Mouse (Mus musculus): ENCODE data around the gene S100a16. TPM values are rescaled to one million over a fixed set of nuclear protein-coding genes. Genes with fewer than 3 reads are reported as not detected.
A peak's percentile ranks its signal among the peaks of the same experiment; 100 is the strongest.

The S100a16 gene
- total RNA-seq (2015) = 1.0 TPM in 1 of 2 replicates, not detected in the other
- total RNA-seq (2017) = not detected in 2 replicates

DNA sequence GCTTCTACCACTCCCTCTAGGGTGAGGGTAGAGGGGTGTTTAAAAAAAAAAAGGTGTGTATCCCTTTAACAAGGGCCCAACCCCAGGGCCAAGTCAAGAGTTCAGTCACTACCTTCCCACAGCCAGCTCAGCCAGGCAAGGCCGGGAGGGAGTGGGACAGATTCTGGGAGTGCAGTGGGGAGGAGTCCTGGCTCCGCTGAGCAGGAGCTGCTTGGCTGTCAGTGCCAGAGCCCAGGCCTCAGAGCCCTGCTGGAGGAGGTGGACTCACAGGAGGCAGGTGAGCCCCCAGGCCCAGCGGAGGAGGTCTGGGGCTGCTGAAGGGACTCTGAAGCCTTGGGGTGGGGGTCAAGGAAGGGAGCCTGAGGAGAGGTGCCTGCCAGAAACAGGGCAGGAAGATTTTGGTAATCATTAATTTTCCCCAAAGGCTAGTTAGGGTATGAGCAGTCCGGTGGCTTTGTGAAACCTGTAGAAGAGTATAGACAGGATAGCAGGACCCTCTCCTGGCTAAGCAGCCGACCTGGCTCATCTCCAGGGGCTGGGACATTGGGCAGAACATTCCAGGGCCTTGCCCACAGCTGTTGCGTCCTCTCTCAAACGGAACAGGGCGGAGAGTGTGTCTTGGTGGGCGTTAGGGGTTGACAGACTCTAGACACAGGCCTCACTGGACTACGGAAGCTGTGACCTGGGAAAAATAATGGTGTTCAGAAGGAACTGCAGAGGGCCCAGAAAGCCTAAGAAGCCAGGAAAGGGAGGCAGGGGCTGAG, at the start of gene S100a16:
Gene S100a16, plus strand, starts transcription at position 114 of the 764 bp plus-strand sequence.
- ATAC-seq (replicated peaks; ENCODE audit: poor library complexity) = no peak

DNA sequence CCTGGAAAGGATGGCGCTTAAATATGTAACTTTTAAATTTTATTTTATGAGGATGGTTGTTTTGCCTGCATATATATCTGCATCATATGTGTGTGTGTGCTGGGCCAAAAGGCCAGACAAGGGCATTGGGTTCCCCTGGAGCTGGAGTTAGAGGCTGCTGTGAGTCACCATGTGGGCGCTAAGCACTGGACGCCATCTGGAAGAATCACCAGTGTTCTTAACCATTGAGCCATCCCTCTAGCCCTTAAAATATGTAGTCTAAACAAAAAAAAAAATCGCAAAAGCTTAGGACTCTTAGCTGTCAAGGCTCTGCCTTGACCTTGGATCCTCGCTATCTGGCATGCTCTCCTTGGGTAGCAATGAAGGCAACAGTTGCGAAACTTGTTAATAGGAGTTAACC, 48.5 kb upstream of the S100a16 start:
- ATAC-seq (replicated peaks; ENCODE audit: poor library complexity) = no peak

DNA sequence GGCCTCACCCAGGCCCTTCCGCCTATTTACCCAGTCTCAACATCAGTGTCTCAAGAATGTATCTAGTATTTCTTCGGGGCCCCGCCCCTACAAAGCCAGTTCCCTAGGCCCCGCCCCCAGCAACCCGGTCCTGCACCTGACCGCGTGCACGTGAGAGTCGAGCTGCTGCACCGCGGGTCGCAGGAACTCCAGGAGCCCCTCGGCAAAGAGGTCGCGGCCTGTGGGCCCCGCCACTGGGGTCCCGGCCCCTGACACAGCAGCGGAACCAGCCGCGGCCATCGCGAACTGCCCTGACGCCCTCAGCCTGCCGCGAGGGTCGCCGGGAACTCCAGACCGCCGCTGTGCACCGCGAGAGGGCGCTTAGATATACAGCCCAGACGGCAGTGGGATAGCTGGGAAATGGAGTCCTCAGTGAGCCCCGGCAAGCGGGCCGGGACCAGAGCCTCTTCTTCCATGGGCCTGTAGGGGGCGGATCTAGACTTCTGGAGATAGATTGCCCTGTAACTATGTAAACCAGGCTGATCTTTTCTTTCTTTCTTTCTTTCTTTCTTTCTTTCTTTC, 46.3 kb upstream of the S100a16 start, which contains the start of gene Snapin:
Gene Snapin, minus strand, starts transcription at position 338 of the 561 bp plus-strand sequence.
- peak; percentile 98 for ATAC-seq (replicated peaks; ENCODE audit: poor library complexity)

DNA sequence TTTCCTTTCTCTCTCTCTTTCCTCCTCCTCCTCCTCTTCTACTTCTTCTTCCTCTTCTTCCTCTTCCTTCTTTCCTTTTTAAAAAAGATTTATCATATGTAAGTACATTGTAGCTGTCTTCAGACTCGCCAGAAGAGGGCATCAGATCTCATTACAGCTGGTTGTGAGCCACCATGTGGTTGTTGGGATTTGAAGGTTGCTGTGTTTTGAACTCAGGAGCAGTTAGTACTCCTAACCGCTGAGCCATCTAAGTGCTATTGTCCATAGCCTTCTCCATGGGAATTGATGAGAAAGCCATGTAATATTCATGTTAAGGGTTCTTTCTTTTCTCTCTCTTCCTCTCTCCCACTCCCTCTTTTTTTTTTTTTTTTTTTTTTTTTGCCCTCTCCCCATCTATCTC, 45.7 kb upstream of the S100a16 start:
- peak; percentile 21; the same call in 1 of the 2 replicates for ATAC-seq (replicated peaks; ENCODE audit: poor library complexity)

DNA sequence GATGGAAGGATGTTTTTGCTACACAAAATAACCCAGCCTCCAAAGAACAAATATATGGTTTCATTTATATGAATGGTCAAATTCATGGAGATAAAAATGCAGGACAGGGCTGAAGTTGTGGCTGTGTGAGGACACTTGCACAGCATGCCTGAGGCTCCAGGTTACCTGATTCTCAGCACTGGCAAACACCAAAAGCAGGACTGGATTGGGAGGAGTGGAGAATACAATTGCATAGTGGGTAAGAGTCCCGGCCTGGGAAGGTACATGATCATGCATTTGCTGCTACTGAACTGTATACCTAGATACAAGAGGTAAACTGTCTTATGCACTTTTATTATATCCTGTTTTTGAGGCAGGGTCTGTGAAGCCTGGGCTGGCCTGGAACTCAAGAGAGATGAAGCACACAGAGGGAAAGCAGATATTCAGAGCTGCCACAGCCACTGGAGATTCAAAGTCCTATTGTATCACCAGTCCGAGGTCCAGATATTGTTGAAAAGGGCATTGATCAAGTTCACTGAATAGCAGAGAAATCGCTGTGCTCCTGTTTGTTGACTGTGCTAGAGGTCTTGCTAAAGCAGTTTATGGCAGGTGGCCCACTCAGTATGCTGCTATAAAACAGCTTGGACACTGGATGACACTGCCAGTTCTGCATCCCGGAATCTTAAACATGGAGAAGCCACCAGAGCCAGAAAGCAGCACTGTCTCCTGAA, 43.1 kb upstream of the S100a16 start:
- ATAC-seq (replicated peaks; ENCODE audit: poor library complexity) = no peak

DNA sequence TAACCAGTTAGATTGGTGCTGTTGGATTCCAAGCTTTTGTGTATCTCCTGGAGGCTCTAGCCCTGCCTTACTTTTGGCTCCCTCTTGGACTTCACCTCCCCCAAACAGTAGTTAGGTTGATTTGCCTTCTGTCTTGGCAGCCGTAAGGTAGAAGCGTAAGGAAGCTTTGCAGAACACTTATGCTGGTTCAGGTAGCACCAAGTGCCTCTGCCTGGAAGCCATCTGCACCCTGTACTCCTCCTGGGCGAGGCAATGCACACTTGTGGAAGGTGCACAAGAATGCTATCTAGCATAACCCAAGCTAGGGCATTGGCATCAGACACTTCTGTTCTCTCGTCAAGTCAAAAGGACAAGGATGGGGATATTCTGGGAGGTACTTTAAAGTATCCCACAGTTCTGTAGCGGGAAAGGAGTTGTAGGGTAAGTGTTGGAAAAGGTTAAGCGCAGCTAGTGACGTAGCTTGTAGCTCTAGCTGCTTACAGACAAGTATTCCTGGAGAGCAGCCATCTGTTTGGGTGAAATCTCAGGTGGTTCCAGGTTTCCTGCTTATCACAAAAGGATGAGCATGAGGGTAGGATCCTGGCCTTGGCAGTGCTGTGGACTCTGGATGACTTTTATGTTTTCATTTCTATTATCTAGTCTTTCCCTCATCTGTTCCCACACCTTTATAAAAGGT, 41.1 kb upstream of the S100a16 start:
- ATAC-seq (replicated peaks; ENCODE audit: poor library complexity) = no peak

DNA sequence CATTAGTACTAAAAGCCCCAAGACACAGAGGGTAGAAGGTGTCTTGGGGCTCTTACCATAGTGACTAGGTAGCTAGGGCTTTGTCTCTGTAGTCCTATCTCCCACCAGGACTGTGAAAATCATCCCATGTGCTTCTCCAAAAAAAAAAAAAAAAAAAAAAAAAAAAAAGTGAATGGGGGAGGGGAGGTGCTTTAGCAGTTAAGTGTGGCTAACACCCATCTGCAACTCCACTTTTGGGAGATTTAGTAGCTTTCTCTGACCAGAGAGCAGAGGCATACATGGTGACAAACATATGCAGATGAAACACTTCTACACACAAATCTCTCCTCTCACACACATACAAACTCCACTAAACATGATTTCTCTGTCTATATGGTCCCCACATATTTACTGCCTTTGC, 39.5 kb upstream of the S100a16 start:
- ATAC-seq (replicated peaks; ENCODE audit: poor library complexity) = no peak

DNA sequence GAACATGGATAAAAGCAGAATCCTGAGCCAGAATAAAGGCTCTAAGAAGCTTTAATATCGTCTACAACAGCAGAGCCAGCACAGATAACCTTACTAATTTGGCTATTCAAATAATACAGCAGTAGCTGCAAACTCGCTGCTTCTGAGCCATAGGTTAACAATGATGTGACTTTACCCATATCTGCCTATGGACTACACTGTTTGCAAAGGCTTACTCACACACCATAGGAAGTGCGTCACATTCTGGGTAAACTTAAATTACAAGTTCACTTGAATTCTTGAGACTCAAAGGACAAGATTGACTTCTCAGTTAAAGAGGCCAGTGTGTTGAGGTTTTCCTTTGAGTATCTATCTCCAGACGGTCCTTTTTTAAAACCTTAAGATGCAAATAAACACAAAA, 33.6 kb upstream of the S100a16 start:
- ATAC-seq (replicated peaks; ENCODE audit: poor library complexity) = no peak

DNA sequence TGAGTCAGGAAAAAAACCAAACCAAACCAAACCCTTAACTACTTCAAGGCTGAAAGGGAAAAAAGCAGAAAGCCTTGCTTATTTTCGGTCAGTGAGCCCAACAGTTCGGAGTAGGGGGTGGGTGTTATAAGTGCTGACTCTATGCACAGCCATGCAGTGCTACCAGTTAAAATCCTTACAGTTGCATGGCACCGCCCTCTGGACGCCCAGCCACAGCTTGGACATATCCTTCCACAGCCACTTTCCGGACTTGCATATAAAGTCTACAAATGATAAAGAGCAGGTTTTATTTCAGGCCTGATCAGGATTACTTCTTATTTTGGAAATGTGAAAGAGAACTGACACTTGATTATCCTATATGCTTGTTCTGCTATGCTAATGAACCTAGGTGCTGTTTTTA, 31.8 kb upstream of the S100a16 start:
- ATAC-seq (replicated peaks; ENCODE audit: poor library complexity) = no peak

DNA sequence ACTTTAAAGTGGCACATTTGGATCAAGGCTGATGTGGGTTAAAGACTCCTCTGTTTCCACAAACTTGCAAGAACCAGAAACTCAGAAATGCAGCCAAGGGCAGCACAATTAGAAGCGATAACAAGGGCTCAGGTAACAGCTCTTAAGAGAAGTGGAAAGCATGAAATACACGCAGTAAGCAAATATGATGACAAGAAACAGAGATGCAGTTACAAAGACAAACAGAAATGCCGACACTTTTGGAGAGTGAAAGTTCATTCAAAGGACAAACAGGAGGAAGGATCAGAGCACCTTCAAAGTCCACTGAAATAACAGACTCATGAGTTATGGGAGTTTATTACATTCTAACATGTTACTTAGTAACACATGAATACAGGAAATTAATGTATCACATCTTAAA, 30.7 kb upstream of the S100a16 start:
- no peak for ATAC-seq (replicated peaks; ENCODE audit: poor library complexity)

DNA sequence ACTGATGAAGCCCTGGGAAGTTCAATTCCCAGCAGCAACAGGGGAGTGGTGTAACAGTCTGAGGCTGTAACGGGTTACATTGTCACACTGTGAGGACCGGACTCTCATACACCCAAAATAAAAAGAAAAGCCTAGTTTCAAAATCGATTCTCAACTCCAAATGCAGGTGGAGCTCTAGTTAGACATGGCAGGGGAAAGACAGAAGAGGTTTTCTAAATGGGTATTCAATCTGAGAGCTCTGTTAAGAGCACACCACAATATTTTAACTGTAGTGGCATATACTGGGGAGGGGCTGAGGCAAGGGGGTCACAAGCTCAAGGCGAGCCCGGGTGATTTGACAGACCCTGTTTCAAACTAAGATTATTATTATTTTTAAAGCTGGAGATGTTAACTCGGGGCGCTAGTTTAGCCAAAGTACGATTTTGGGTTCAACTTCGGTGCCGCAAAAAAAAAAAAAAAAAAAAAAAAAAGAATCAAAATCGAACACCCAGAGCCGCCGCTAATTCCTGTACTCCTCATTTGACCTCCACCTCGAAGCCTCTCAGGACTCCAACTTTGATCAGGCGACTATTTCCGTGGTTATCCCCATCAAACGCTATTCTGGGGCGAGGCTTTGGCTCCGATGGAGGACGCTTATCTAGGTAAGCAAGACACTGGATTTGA, 28.6 kb upstream of the S100a16 start:
- no peak for ATAC-seq (replicated peaks; ENCODE audit: poor library complexity)

DNA sequence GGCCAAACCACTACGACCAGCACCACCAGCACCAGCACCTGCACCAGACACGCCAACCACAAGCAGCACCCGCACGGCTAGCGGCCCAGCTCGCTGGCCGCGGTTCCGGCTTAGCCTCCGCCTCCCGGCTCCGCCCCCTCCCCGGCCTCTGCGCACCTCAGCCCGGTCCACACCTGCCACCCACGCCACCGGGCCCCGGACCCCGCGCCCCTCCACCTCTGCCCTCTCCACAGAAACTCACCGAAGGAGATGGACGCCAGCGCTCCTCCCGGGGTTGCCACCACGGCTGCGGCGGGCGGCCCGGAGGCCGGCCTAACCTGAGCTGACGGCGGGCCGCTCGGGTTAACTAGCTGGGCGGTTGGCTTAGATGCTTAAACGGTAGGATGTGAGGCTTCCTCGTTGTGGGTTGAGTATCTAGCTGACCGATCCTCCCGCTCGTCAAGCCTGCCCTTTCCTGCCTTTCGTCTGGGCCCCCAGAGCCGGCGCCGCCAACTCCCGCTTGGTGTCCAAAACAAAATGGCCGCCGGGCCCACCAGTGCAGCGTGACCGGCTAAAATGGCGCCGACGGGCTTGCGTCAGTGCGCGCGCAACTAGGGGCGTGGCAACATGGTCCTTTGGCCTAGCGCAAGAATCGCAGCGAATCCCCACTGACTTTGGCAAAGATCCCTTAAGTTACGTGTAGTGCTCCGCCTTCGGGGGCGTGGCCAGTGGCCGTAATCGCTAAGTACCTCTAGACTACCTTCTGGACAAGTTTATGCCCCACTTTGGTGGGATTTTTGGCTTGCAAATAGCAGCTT, 27.9 kb upstream of the S100a16 start, which contains the start of gene Chtop:
Gene Chtop, minus strand, starts transcription at position 549 of the 797 bp plus-strand sequence.
- peak; percentile 80 for ATAC-seq (replicated peaks; ENCODE audit: poor library complexity)

DNA sequence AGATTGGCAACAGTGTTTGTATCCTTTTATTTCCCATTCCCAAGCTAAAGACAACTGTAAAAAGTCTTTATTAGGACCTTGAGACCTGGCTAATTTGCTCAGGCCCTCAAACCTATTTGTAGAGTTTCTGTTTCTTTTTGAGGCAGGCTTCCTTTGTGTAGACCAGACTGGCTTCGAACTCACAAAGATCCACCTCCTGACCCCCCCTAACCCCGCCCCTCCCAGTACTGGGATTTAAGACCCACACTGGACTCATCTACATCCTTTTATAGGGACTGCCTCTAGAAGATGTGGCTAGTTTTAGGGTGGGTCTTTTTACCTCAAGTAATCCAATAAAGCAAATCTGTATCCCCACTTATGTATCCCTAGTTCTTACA, 27.3 kb upstream of the S100a16 start:
- no peak for ATAC-seq (replicated peaks; ENCODE audit: poor library complexity)

DNA sequence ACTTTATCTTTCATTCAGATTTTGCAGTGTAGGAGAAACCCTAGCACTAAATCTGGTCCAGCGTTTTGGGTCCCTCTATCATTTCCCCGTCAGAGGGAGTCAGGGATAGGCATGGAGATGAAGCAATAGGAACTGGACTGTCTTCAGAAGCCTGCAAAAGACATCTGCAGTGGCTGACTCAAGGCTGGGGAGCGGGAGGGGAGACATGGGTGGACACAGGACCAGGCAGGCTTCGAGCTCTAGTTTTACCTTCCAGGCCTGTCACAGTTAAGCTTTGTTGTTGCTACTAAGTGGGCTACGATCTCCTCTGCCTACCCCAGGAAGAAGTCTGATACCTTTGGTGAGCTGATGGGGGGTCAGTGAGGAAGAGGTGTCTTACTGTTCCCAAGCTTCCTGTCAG, 24.8 kb upstream of the S100a16 start:
- ATAC-seq (replicated peaks; ENCODE audit: poor library complexity) = no peak

DNA sequence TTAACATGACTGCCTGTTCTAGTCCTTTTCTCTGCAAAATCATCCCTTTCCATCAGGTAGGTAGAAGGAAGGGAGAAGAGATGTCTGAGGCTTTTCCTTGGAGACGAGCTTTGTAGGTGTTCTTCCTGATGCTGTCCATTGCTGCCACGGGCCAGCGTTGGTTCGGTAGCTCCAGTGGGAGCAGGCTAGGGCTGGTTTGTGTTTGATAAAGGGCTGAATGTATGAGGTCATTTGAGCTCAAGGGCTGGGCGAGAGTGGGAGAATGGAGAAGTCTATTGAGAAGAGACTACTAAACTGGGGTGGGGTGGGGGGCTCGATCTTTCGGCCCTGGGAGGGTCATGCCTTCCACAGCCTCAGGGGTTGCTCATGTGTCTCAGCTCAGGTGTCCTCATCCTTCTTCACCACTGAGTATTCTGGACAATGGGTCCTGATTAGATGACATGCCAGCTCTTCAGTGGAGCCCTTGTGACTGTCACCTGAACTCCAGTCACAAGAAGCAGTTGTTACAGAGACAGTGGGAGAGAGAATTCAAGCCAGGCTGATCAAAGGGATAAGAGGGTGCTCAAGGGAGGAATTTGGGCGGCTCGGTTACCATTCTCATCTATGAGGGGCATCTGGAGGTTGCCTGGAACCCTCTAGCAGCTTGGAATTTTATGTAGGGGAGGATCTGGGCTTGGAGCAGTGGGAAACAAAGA, 24.0 kb upstream of the S100a16 start:
- no peak for ATAC-seq (replicated peaks; ENCODE audit: poor library complexity)

DNA sequence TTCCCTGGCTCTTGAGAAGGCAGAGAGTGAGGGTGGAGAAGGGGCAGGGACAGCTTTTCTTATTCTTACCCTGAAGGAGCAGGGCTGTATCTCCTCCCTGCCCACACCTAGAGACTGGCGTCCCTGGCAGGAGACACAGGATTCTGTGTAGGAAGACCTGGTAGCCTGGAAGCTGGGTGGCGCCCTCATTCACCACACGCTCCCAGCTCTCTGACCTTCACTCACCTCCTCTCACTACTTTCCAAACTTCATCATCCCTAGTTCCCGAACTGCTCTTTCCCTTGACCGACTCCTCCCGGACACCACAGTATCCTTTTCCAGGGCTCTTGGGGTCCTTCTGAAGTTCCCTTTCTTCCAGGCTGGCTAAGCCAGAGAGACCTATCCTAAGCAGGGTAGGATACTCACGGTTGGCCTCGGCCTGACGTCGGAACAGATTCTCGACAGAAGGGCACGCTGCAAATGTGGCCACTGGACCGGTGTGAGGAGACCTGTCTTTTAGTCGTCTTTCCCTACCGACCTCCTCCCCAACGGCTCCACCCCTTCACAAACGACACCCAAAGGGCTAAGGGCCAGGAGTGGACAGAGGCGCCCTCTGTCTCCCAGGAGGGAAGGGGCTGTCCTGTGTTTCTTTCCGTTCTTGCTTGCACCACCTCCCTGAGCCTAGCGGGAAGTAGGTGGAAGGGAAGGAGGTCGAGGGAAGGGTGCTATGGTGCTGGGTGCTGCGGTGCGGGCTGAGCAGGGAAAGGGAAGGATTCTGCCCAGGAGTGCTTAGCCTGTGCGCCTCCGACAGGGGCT, 23.1 kb upstream of the S100a16 start, which contains the start of the genes S100a1 and S100a13:
Gene S100a1, minus strand, starts transcription at position 597 of the 795 bp plus-strand sequence.
Gene S100a13, plus strand, starts transcription at position 640 of the 795 bp plus-strand sequence.
- peak; percentile 71 for ATAC-seq (replicated peaks; ENCODE audit: poor library complexity)

DNA sequence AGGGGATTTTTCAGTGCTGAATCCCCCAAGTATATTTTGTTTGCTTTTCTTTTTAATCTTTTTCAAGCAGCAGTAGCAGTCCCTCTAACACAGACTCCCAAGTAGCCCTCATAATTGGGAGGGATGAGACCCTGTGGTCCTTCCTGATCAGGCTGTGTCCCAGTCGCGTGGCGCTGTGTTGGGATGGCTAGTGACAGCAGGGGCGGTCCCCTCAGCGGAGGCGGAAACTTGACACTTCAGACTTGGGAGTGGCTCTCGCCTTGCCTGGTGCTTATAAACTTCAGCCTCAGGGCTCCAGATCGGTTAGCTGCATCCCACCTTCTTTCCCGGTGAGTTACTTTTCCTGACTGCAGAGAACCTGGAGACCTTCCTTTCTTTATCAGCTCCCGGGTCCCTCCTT, 22.4 kb upstream of the S100a16 start:
- ATAC-seq (replicated peaks; ENCODE audit: poor library complexity) = peak; percentile 78

DNA sequence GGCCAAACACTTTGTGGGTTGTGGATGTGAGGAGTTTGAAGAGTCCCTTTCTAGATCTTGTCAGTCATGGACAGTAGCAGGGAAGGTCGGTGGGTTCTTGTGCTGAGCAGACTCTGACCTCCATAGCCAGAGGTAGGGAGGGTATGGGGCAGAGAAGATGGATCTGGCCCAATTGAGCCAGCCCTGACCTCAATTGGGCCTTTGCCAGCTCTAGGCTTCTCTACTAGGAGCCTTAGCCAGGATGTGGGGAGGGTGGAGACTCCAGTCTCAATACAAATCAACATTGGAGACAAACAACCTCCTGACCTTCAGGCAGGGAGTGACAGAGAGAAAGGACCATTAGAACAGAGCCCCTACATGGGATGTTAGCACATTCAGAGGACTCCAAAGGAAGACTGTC, 21.8 kb upstream of the S100a16 start:
- ATAC-seq (replicated peaks; ENCODE audit: poor library complexity) = no peak
